Mouse (Mus musculus) hindbrain, embryonic 14.5 days (tissue): ENCODE data around the gene Ncapd2. TPM values are rescaled to one million over a fixed set of nuclear protein-coding genes. Genes with fewer than 3 reads are reported as not detected.

ENCODE experiments used
- ATAC-seq: fragments of 200-750 bp; cut with Nextera tagmentation; 2 replicates; pipeline ENCODE4 v1.8.0; 2017; ENCODE audit warnings: moderate number of reproducible peaks, mild to moderate bottlenecking, moderate TSS enrichment, moderate library complexity; ENCODE audit not compliant: low FRiP score
- DNase-seq: peaks from one replicate; pipeline ENCODE4 v3.0.0-alpha.2; 2015; ENCODE audit warnings: low spot score
- H3K27ac ChIP-seq: fragments of 300-500 bp; sonication (generic); 2 replicates; pipeline ENCODE4 v1.5.1; 2014; ENCODE audit warnings: mild to moderate bottlenecking, moderate library complexity
- H3K27me3 ChIP-seq: fragments of 300-500 bp; sonication (generic); 2 replicates; pipeline ENCODE4 v1.6.1; 2014; ENCODE audit warnings: mild to moderate bottlenecking, low read length, mixed read lengths; ENCODE audit not compliant: control insufficient read depth, insufficient read depth
- H3K36me3 ChIP-seq: fragments of 300-500 bp; sonication (generic); replicated peaks from 2 replicates; pipeline ENCODE4 v1.6.1; 2014; ENCODE audit not compliant: control insufficient read depth, insufficient read depth
- H3K4me1 ChIP-seq: fragments of 300-500 bp; sonication (generic); replicated peaks from 2 replicates; pipeline ENCODE4 v1.6.1; 2014; ENCODE audit warnings: antibody characterized with exemption, low read length, mixed read lengths; ENCODE audit not compliant: control insufficient read depth, insufficient read depth
- H3K4me2 ChIP-seq: fragments of 300-500 bp; sonication (generic); replicated peaks from 2 replicates; pipeline ENCODE4 v1.6.1; 2014; ENCODE audit warnings: mild to moderate bottlenecking, moderate library complexity
- H3K4me3 ChIP-seq: fragments of 300-500 bp; sonication (generic); replicated peaks from 2 replicates; pipeline ENCODE4 v1.5.1; 2014; ENCODE audit warnings: mild to moderate bottlenecking, low read length
- H3K9ac ChIP-seq: fragments of 300-500 bp; sonication (generic); 2 replicates; pipeline ENCODE4 v1.6.1; 2014
- H3K9me3 ChIP-seq: fragments of 300-500 bp; sonication (generic); 2 replicates; pipeline ENCODE4 v1.6.1; 2016; ENCODE audit warnings: low read length; ENCODE audit not compliant: control insufficient read depth
- WGBS: fragments of 180-500 bp; shearing (Covaris S2); extraction: QIAGEN DNeasy Blood & Tissue Kit; methylation state at CpG from one replicate; pipeline ENCODE4 v1.1.7; 2014; 5-methylcytosine and 5-hydroxymethylcytosine counted together
- polyA plus RNA-seq: library from polyadenylated mRNA; unstranded; fragments of >200 nt; fragmentation: Nextera tagmentation; extraction: Ambion mirVana; gene quantifications from 2 replicates; pipeline ENCODE4 v1.2.1, GENCODE M21; 2014

Gene Ncapd2
- polyA plus RNA-seq, 1 experiment from 2014 or later = 40.1 TPM

DNA sequence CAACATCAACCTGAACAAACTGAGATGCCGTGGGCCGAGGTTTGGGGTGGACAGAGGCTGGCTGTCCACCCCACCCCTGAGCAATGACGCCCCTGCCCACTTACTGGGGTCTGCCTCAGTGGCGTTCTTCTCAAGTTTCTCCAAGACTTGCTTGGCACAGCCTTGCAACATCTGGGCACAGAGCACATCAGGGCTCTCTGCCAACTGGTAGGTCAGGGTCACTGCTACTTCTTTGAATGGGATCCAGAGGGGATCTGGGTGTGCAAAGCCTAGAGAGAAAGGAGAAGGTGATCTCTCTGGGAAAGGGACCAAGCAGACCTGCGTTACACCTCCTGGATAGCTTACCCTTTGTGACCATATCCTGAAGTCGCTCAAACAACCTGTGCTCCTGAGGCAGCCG, 18.2 kb downstream of the Ncapd2 start:
- Histone ChIP-seq H3K9ac (no peak overlapping the region), H3K27ac (no peak overlapping the region), H3K27me3 (no peaks in the 10 kb centered on the region), H3K4me2 (no peak overlapping the region), H3K4me3 (no peak overlapping the region), H3K4me1 (no peaks in the 10 kb centered on the region), H3K36me3 (peaks cover 99% of the 10 kb centered on the region), H3K9me3 (no peaks in the 10 kb centered on the region)
- 98% methylated on average over 7 of the region's 7 CpGs for WGBS
- DNase-seq = no peak
- ATAC-seq = no peak

DNA sequence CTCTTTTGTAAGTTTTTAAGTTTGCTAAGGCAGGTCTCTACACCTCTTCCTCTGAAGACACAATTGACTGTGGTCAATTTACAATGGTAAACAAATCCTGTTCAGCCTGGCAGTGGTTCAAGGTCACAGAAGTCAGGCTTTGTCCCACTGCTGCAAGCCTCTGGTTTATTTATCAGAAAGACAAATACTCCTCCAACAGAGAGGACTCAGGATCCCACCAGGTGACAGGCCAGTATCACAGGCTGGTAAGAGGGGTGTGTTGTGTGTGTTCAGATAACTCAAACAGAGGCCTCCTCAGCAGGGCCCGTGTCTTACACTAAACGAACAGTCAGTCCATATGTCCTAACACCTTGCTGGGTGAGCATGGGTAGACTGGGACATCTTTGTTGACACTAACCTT, 19.0 kb downstream of the Ncapd2 start:
- no peak for DNase-seq
- ATAC-seq = no peak
- no peak overlapping the region for H3K9ac ChIP-seq
- H3K9me3 ChIP-seq = no peaks in the 10 kb centered on the region
- no peak overlapping the region for H3K4me3 ChIP-seq
- H3K27me3 ChIP-seq = no peaks in the 10 kb centered on the region
- H3K36me3 ChIP-seq = peaks cover 99% of the 10 kb centered on the region
- peaks cover 4% of the 10 kb centered on the region; the same call in 1 of the 2 replicates for H3K4me1 ChIP-seq
- H3K4me2 ChIP-seq = no peak overlapping the region
- H3K27ac ChIP-seq = no peak overlapping the region
- WGBS = 90% methylated on average over 2 of the region's 2 CpGs

DNA sequence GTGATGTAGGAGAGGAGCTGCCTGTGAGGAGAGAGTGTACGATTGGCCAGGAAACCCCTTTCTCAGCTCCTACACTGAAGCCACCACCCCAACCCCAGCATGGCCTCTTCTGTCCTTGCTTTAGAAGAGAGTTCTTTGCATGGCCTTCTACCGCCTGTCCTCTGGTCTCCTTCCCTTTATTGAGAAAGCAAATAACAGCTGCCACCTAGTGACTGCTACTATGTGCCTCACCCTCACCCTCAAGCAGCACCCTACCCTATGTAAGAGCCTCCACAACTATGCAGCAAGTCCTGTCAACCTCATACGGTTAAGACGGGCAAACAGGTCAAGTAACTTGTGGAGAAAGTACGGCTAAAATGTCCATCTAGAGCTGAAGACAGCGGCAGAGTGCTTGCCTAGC, 21.3 kb downstream of the Ncapd2 start:
- DNase-seq (no peak), ATAC-seq (no peak)
- Histone ChIP-seq H3K4me1 (peaks cover 21% of the 10 kb centered on the region), H3K4me3 (no peak overlapping the region), H3K4me2 (no peak overlapping the region), H3K9me3 (no peaks in the 10 kb centered on the region), H3K27me3 (no peaks in the 10 kb centered on the region), H3K9ac (no peak overlapping the region), H3K27ac (no peak overlapping the region), H3K36me3 (peaks cover 76% of the 10 kb centered on the region)
- 85% methylated on average over 6 of the region's 6 CpGs for WGBS

DNA sequence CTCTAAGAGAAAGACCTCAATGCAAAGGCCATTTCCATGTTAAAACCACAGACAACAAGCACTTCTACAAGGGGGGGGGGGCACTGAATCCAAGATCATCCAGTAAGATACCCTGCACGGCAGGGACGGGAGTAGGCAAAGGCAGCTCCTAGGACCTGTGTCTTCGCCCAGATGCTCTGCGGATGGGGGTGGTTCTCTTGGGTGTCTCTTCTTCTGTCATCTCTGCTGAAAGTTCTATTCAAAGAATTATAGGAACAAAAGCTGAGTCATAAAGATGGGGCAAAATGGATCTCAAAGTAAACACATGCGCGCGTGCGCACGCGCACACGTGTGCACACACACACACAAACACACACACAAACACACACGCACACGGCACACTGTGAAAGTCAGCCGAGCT, 23.4 kb downstream of the Ncapd2 start:
- ATAC-seq = no peak
- DNase-seq = no peak
- H3K4me3 ChIP-seq = no peak overlapping the region
- H3K27me3 ChIP-seq = no peaks in the 10 kb centered on the region
- peaks cover 60% of the 10 kb centered on the region for H3K36me3 ChIP-seq
- H3K27ac ChIP-seq = no peak overlapping the region
- no peak overlapping the region for H3K4me2 ChIP-seq
- H3K9me3 ChIP-seq = no peaks in the 10 kb centered on the region
- WGBS = 94% methylated on average over 14 of the region's 14 CpGs
- H3K9ac ChIP-seq = no peak overlapping the region
- peaks cover 34% of the 10 kb centered on the region for H3K4me1 ChIP-seq

DNA sequence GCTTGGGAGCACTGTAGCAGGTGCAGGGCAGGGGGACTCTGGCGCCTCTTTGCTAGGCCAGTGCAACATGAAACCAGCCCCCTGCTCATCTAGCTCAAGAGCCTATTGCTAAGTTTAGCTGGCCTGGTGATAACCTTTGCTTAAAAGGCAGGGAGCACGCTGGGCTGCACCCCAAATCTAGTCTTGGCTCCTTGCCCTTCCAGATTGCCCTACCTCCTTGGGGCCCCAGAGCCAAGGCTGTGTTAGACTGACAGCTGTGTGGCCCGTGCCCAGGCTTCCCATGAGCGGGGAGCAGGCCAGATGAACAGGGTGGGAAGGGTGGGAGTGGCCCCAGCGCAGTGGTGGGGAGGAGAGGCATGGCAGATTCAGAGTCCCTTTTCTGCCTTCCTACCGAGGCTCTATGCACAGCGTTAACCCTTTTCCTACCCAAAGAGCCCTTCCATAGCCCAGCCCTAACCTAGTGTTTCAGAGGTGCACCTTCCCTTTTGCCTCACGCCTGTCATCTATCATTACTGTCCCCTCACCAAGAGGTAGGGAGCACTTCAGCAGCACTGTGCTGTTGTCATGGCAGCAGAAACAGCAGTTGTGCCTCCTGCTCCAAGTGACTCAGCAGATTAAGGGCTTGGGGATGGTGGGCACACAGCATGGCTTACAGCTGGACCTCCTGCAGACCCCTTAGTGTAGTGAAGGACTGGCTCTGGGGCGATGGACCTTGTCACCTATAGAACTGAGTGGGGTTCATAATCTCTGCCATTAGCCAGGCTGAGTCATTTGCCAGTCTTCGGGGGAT, 24.4 kb downstream of the Ncapd2 start:
- Histone ChIP-seq H3K27ac (peak overlapping the region; percentile 90), H3K9ac (peak overlapping the region; percentile 98; the same call in 1 of the 2 replicates), H3K36me3 (peaks cover 57% of the 10 kb centered on the region), H3K4me2 (peak overlapping the region; percentile 89), H3K27me3 (no peaks in the 10 kb centered on the region), H3K4me1 (peaks cover 34% of the 10 kb centered on the region), H3K4me3 (peak overlapping the region; percentile 97; the same call in 1 of the 2 replicates), H3K9me3 (no peaks in the 10 kb centered on the region)
- no peak; the same call in 1 of the 2 replicates for ATAC-seq
- 11% methylated on average over 10 of the region's 10 CpGs for WGBS
- DNase-seq = no peak

DNA sequence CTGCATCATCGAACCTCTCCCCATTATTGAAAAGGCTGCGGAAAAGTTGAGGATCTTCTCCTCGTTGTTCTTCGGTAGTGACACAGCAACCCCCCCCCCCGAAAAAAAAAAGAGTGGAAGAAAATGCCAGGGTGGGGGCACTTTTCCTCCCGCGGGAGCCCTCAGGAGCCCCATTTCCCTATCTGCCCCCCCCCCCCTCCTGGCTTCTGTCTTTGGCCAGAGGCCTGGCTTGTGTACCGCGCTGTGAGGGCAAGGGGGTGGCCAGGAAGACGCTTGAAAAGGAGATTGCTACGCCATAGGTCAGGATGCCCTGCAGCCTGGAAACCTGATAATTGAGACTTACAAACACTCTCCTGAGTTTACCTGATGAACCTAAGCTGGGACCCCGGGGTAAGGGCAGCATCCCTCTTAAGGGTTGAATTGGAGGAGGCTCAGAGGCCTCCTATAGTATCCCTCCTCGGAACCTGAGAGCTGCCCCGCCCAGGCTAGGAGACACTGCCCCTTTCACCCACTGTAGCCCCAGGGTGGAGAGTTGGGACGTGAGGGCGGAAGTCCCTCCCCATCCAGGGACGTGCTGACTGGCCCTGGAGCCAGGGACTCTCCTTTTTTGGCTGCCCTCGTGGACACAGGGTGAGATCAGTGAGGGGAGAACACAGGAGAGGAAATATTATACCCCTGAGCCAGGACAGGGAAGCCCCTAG, 25.3 kb downstream of the Ncapd2 start, which contains the start of gene Gapdh:
Gapdh (minus strand) TSS at position 417 of the 701 bp plus-strand sequence.
- Histone ChIP-seq H3K4me1 (peaks cover 34% of the 10 kb centered on the region), H3K4me2 (peak within 1 kb of the TSS; percentile 89), H3K27me3 (no peaks in the 10 kb centered on the region), H3K4me3 (peak within 1 kb of the TSS; percentile 97), H3K27ac (peak within 1 kb of the TSS; percentile 90), H3K9ac (peak within 1 kb of the TSS; percentile 98), H3K36me3 (peaks cover 56% of the 10 kb centered on the region), H3K9me3 (no peaks in the 10 kb centered on the region)
- WGBS = under 1% methylated on average over 18 of the region's 18 CpGs
- DNase-seq = peak; percentile 58
- peak; percentile 9; the same call in 1 of the 2 replicates for ATAC-seq

DNA sequence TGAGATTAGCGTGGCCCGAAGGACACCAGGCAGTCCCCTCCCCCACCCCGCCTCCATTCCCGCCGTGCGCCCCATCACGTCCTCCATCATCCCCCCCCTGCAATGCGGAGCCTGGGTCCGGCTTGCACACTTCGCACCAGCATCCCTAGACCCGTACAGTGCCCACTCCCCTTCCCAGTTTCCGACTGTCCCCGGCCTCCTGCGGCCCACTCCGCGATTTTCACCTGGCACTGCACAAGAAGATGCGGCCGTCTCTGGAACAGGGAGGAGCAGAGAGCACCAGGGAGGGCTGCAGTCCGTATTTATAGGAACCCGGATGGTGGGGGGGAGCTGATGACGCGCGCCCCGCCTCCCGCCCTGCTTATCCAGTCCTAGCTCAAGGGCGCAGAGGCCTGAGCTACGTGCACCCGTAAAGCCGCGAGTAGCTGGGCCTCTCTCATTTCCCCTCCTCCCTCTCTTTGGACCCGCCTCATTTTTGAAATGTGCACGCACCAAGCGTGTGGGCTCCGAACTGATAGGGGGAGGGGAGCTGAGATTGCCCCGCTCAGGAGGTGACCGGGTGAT, 26.1 kb downstream of the Ncapd2 start:
- H3K4me1 ChIP-seq = peaks cover 34% of the 10 kb centered on the region
- under 1% methylated on average over 33 of the region's 36 CpGs for WGBS
- H3K9me3 ChIP-seq = no peaks in the 10 kb centered on the region
- no peaks in the 10 kb centered on the region for H3K27me3 ChIP-seq
- peak overlapping the region; percentile 97 for H3K4me3 ChIP-seq
- ATAC-seq (peak; percentile 92), DNase-seq (peak; percentile 95)
- H3K4me2 ChIP-seq = peak overlapping the region; percentile 89
- peak overlapping the region; percentile 98 for H3K9ac ChIP-seq
- H3K27ac ChIP-seq = peak overlapping the region; percentile 90
- peaks cover 56% of the 10 kb centered on the region for H3K36me3 ChIP-seq

DNA sequence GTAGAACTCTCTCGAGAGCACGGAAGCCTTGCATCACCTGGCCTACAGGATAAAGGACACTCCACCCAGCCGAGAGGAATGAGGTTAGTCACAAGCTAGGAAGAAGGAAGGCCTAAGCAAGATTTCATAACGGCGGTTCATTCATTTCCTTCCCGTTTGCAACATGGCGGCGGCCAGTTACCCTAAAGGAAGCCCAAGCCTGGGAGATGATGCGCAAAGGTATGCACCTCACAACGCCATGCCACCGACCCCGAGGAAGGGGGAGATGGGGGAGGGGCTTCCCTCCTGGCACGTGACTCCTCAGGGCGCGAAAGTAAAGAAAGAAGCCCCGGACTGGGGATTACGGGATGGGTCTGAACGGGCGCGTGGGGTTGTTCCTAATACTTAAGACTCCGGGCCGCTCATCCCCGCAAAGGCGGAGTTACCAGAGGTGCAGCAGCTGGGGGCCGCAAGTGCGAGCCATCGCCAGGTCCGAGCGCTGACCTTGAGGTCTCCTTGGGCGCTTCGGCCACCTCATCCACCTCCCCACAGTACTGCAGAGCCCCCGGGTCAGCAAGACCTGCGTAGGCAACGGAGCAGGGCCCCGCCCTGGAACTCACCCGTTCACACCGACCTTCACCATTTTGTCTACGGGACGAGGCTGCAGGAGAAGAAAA, 26.7 kb downstream of the Ncapd2 start:
- peak overlapping the region; percentile 89 for H3K4me2 ChIP-seq
- peak overlapping the region; percentile 97 for H3K4me3 ChIP-seq
- ATAC-seq (peak; percentile 42), DNase-seq (peak; percentile 71)
- peak overlapping the region; percentile 90 for H3K27ac ChIP-seq
- H3K9me3 ChIP-seq = no peaks in the 10 kb centered on the region
- H3K36me3 ChIP-seq = peaks cover 56% of the 10 kb centered on the region
- under 1% methylated on average over 38 of the region's 39 CpGs for WGBS
- H3K9ac ChIP-seq = peak overlapping the region; percentile 98
- no peaks in the 10 kb centered on the region for H3K27me3 ChIP-seq
- peaks cover 34% of the 10 kb centered on the region for H3K4me1 ChIP-seq
